Mouse (Mus musculus) spleen, adult 2 months (tissue): Measurements from ENCODE around the gene Arhgap21. TPM values are rescaled to one million over a fixed set of nuclear protein-coding genes. Genes with fewer than 3 reads are reported as not detected.

ENCODE experiments used
- DNase-seq, 2 experiments: peaks; one replicate each; pipeline versions ENCODE4 v3.0.0 to v3.0.0-alpha.2; 2012 to 2021; ENCODE audit warnings: low spot score in 2 of 2, low read depth in 1 of 2
- H3K27ac ChIP-seq: fragments of 200-500 bp; 2 replicates; pipeline ENCODE4 v1.5.1; 2012; ENCODE audit warnings: low read length, inconsistent platforms; ENCODE audit not compliant: insufficient read depth
- H3K27me3 ChIP-seq: fragments of 200-500 bp; 2 replicates; pipeline ENCODE4 v1.6.1; 2012; ENCODE audit warnings: mild to moderate bottlenecking, moderate library complexity, low read length, inconsistent platforms; ENCODE audit not compliant: control insufficient read depth, insufficient read depth
- H3K36me3 ChIP-seq: fragments of 200-500 bp; 2 replicates; pipeline ENCODE4 v1.6.1; 2012; ENCODE audit warnings: mild to moderate bottlenecking, low read length, inconsistent platforms; ENCODE audit not compliant: control insufficient read depth, insufficient read depth
- H3K4me1 ChIP-seq: fragments of 200-500 bp; 2 replicates; pipeline ENCODE4 v1.6.1; 2011; ENCODE audit warnings: inconsistent platforms; ENCODE audit not compliant: control insufficient read depth, insufficient read depth, insufficient read length
- H3K4me3 ChIP-seq: fragments of 200-500 bp; 2 replicates; pipeline ENCODE4 v1.5.1; 2011; ENCODE audit warnings: mild to moderate bottlenecking, inconsistent platforms; ENCODE audit not compliant: insufficient read depth, insufficient read length; ENCODE audit errors: extremely low read depth
- CTCF ChIP-seq: fragments of 200-500 bp; IDR thresholded peaks from 2 replicates; pipeline ENCODE4 v1.5.1; 2011; ENCODE audit warnings: mild to moderate bottlenecking, inconsistent platforms; ENCODE audit not compliant: insufficient read depth, insufficient read length, insufficient replicate concordance; ENCODE audit errors: extremely low read depth
- POLR2A ChIP-seq: fragments of 200-500 bp; IDR thresholded peaks from 2 replicates; pipeline ENCODE4 v1.6.1; 2011; ENCODE audit warnings: low read depth, low read length, inconsistent platforms
- WGBS: fragments of 180-500 bp; shearing (Covaris S2); methylation state at CpG from one replicate; pipeline ENCODE4 v1.1.7; 2018; 5-methylcytosine and 5-hydroxymethylcytosine counted together
- polyA plus RNA-seq: library from polyadenylated mRNA; depleted of rRNA; stranded (reverse); fragments of >200 nt; gene quantifications from 2 replicates; pipeline ENCODE4 v1.2.3, GENCODE M21; 2012

Arhgap21 gene
- polyA plus RNA-seq, 1 experiment, result 3.4 TPM

DNA sequence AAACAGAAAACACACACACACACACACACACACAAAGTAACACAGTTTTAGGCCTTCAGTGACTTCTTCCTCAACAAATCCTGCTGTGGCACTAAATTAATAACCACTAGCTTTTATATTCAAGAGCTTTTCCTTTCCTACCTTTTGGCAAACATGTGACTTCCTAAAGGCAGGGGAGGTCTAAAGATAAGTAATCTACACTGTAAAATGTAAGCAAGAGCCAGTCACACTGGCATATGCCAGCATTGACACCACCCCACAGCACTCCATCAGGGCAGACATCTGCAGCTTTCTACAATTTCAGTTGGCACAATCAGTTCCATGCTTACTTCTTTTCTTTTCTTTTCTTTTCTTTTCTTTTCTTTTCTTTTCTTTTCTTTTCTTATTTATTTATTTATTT lies 40.2 kb downstream of the Arhgap21 start:
- TF ChIP-seq POLR2A, result no peak
- Histone ChIP-seq H3K36me3 (no peaks in the 10 kb centered on the region), H3K27me3 (no peaks in the 10 kb centered on the region), H3K4me3 (no peak overlapping the region), H3K4me1 (no peaks in the 10 kb centered on the region), H3K27ac (no peak overlapping the region)
- DNase-seq, result no peak

GRCm38 (mm10) chr2:20924938-20925337 lies 43.7 kb downstream of the Arhgap21 start:
- Histone ChIP-seq H3K27me3 (no peaks in the 10 kb centered on the region), H3K4me3 (no peak overlapping the region), H3K4me1 (peaks cover 2% of the 10 kb centered on the region; the same call in 1 of the 2 replicates), H3K27ac (no peak overlapping the region), H3K36me3 (no peaks in the 10 kb centered on the region)
- TF ChIP-seq POLR2A, result no peak
- no peak for TF ChIP-seq CTCF
- 84% methylated on average over 1 of the region's 1 CpGs for WGBS
- no peak for DNase-seq

GRCm38 (mm10) chr2:20922366-20922765 lies 46.3 kb downstream of the Arhgap21 start:
- Histone ChIP-seq H3K27ac (no peak overlapping the region), H3K27me3 (no peaks in the 10 kb centered on the region), H3K4me1 (peaks cover 2% of the 10 kb centered on the region; the same call in 1 of the 2 replicates), H3K4me3 (no peak overlapping the region), H3K36me3 (no peaks in the 10 kb centered on the region)
- WGBS, result 71% methylated on average over 1 of the region's 1 CpGs
- no peak for DNase-seq
- TF ChIP-seq CTCF (no peak), POLR2A (no peak)

- 72% methylated on average over 2 of the region's 2 CpGs for WGBS
- DNase-seq, result no peak
- Histone ChIP-seq H3K36me3 (no peaks in the 10 kb centered on the region), H3K4me3 (no peak overlapping the region), H3K27me3 (no peaks in the 10 kb centered on the region), H3K4me1 (peaks cover 2% of the 10 kb centered on the region; the same call in 1 of the 2 replicates), H3K27ac (no peak overlapping the region)
- TF ChIP-seq CTCF (no peak), POLR2A (no peak)
Measured at GRCm38 (mm10) chr2:20921558-20921957, 47.1 kb downstream of the Arhgap21 start.

DNA sequence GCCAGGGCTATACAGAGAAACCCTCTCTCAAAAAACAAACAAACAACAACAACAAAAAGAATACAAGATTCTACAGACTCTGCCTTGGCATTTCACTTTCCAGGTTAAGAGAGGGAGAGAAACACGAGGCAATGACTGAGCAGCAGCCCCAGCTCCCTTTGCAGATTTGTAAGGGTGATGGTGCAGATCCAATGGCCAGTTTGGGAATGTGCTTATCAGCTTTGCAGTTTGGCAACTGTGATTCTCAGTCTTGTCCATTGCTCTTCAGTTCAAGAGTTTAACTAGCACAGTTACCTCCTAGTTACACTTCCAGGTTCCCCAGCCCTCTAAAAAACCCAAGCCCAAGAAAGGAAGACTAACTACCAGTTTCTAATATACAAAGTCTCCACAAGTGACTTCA lies 47.7 kb downstream of the Arhgap21 start:
- Histone ChIP-seq H3K4me3 (no peak overlapping the region), H3K36me3 (no peaks in the 10 kb centered on the region), H3K4me1 (peaks cover 2% of the 10 kb centered on the region; the same call in 1 of the 2 replicates), H3K27ac (no peak overlapping the region), H3K27me3 (no peaks in the 10 kb centered on the region)
- WGBS, result 91% methylated on average over 1 of the region's 1 CpGs
- DNase-seq, result no peak
- no peak for TF ChIP-seq POLR2A
- TF ChIP-seq CTCF, result no peak

DNA sequence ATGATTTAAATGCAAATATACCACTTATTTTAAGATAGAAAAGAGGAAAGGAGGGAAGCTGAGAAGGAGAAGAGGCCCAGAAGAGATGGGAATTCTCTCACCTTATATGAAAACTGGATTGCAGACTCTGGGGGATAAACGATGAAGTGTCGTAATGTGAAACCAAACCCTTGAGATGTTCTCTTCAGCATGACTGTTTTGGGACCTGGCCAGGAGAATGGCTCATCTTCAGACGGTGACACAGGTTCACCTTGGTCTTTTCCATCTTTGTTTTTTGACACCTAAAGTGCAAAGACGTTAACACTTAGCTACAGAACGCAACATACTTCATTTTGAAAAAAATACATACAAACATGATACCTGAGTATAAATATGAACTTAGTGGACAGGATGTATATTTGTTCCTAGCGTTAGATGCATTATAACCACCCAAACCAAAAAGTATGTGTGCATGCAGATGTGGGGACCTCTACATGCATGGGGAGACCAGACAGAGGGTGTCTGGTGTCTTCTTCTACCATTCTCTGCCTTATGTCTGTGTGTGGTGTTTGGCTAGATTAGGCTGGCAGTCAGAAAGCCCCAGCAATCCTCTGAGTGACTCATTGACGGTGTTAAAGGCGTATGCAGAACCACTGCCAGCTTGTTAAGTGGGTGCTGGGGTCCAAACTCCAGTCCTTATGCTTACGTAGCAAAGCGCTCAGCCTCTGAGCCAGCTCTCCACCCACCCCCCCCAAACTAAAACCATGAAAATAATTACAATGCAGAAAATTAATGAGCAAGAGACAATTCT lies 54.0 kb downstream of the Arhgap21 start:
- no peak for DNase-seq
- TF ChIP-seq CTCF (no peak), POLR2A (no peak)
- 92% methylated on average over 10 of the region's 10 CpGs for WGBS
- no peaks in the 10 kb centered on the region for H3K4me1 ChIP-seq
- H3K36me3 ChIP-seq, result no peaks in the 10 kb centered on the region; the same call in 1 of the 2 replicates
- H3K27ac ChIP-seq, result no peak overlapping the region
- no peak overlapping the region for H3K4me3 ChIP-seq
- H3K27me3 ChIP-seq, result no peaks in the 10 kb centered on the region

- 93% methylated on average over 1 of the region's 1 CpGs for WGBS
- H3K27ac ChIP-seq, result no peak overlapping the region
- DNase-seq, result no peak
Measured at GRCm38 (mm10) chr2:20913019-20913415, 55.7 kb downstream of the Arhgap21 start.

More at GRCm38 (mm10) chr2:20913019-20913415, 55.7 kb downstream of the Arhgap21 start:
- Histone ChIP-seq H3K36me3 (no peaks in the 10 kb centered on the region; the same call in 1 of the 2 replicates), H3K27me3 (no peaks in the 10 kb centered on the region), H3K4me1 (no peaks in the 10 kb centered on the region), H3K4me3 (no peak overlapping the region)
- no peak for TF ChIP-seq CTCF
- no peak for TF ChIP-seq POLR2A
